Comparison of ENCODE assay signal across 13 mouse cellular contexts in genomic region chr6:38351930-38352329, GRCm38 (mm10). TPM values are rescaled to one million over a fixed set of nuclear protein-coding genes. Genes with fewer than 3 reads are reported as not detected.
DNase-seq lines count a peak whose midpoint lies in the region; ATAC-seq and TF ChIP-seq lines count a peak whose summit lies in the region.
"Had no signal": no experiment of that assay in that cellular context is flagged by ENCODE, and none has a peak within 500 bp of the region (broad histone marks: within the 10 kb centered on the region; RNA-seq: fewer than 3 reads in every experiment).

No protein-coding gene starts in this region.

- intact Hi-C loops in heart, adult 2 months (cut with DNase I): loop anchor here (10.0 kb wide), 1 partner anchor 183 kb away; the partner anchor contains the start of gene Fmc1

- H3K36me3 ChIP-seq in heart, adult 2 months (ENCODE audit: control insufficient read depth, insufficient read depth, low read length): 0 out of 2 replicates have a peak, but pooled peaks cover 2% of the 10 kb centered on the region
- peaks cover 16% of the 10 kb centered on the region for H3K36me3 ChIP-seq in myocyte (ENCODE audit: control insufficient read depth, insufficient read depth)
- no peaks in the 10 kb centered on the region for H3K36me3 ChIP-seq in kidney, embryonic 14.5 days (ENCODE audit: control insufficient read depth, insufficient read depth, low read length)
- H3K36me3 ChIP-seq: limb, embryonic 10.5 days; midbrain, embryonic 13.5 days; neural tube, embryonic 15.5 days had no signal

- H3K27ac ChIP-seq in heart, adult 2 months: peak overlapping the region; percentile 1; the same call in 1 of the 2 replicates
- no peak overlapping the region for H3K27ac ChIP-seq in kidney, embryonic 14.5 days (ENCODE audit: low read depth, low read length)
- H3K27ac ChIP-seq: hindbrain, postnatal 0 days; limb, embryonic 10.5 days; midbrain, embryonic 13.5 days; neural tube, embryonic 15.5 days had no signal

- peak overlapping the region; percentile 27 for H3K4me3 ChIP-seq in heart, adult 2 months
- H3K4me3 ChIP-seq in myocyte: peak overlapping the region; percentile 100
- H3K4me3 ChIP-seq in kidney, embryonic 14.5 days (ENCODE audit: low read length): no peak overlapping the region
- H3K4me3 ChIP-seq: limb, embryonic 10.5 days; midbrain, embryonic 13.5 days; neural tube, embryonic 15.5 days had no signal

- H3K9ac ChIP-seq in heart, adult 2 months (ENCODE audit: low read depth, low read length): no peak overlapping the region
- H3K9ac ChIP-seq in kidney, embryonic 14.5 days (ENCODE audit: low read depth, low read length): no peak overlapping the region
- H3K9ac ChIP-seq: midbrain, embryonic 13.5 days; neural tube, embryonic 15.5 days had no signal

- no peak for ATAC-seq in kidney, embryonic 14.5 days (ENCODE audit: low FRiP score, low TSS enrichment)
- ATAC-seq: hindbrain, postnatal 0 days; midbrain, embryonic 13.5 days had no signal

- peak overlapping the region; percentile 79 for H3K4me2 ChIP-seq in myocyte (ENCODE audit: low read depth)
- no peak overlapping the region for H3K4me2 ChIP-seq in kidney, embryonic 14.5 days (replicated peaks; ENCODE audit: low read depth, low read length)
- H3K4me2 ChIP-seq: midbrain, embryonic 13.5 days; neural tube, embryonic 15.5 days had no signal

- TF ChIP-seq CTCF in heart, adult 2 months (IDR thresholded peaks at IDR 0.05): no peak

- H3K27me3 ChIP-seq in heart, adult 2 months (ENCODE audit: control insufficient read depth, insufficient read depth, low read length): no peaks in the 10 kb centered on the region
- no peaks in the 10 kb centered on the region for H3K27me3 ChIP-seq in myocyte (ENCODE audit: control insufficient read depth, insufficient read depth, insufficient read length)
- H3K27me3 ChIP-seq in kidney, embryonic 14.5 days (ENCODE audit: control insufficient read depth, insufficient read depth, low read length): peaks cover 58% of the 10 kb centered on the region

- no peak for DNase-seq in heart, adult 2 months
- DNase-seq in heart, postnatal 4 days: no peak
- DNase-seq in lung, postnatal 25 days (ENCODE audit: low spot score): peak; percentile 42
- DNase-seq in lung, adult 18-20 months: no peak
- DNase-seq in induced T-regulatory cell, adult 2 months (ENCODE audit: low read depth): peak; percentile 80
- no peak for DNase-seq in T-cell, adult 2 months (ENCODE audit: low spot score)
- DNase-seq: spleen, adult 18-20 months had no signal

- 51% methylated on average over 4 of the region's 4 CpGs for WGBS in heart, adult 2 months
- 58% methylated on average over 4 of the region's 4 CpGs for WGBS in kidney, embryonic 14.5 days

- H3K9me3 ChIP-seq in kidney, embryonic 14.5 days (ENCODE audit: control insufficient read depth, low read length): no peaks in the 10 kb centered on the region
- H3K9me3 ChIP-seq: limb, embryonic 10.5 days; midbrain, embryonic 13.5 days; neural tube, embryonic 15.5 days had no signal

- no peak for TF ChIP-seq POLR2A in heart, adult 2 months (IDR thresholded peaks at IDR 0.05; ENCODE audit: insufficient read depth, low read depth, low read length)
- no peak for TF ChIP-seq POLR2A in myocyte (IDR thresholded peaks at IDR 0.05; ENCODE audit: insufficient read length, low read depth)

- H3K4me1 ChIP-seq in heart, adult 2 months (ENCODE audit: control insufficient read depth, insufficient read depth, low read length): peaks cover 6% of the 10 kb centered on the region
- no peaks in the 10 kb centered on the region; the same call in 1 of the 2 replicates for H3K4me1 ChIP-seq in kidney, embryonic 14.5 days (ENCODE audit: control insufficient read depth, insufficient read depth, low read length)

- no peak for TF ChIP-seq EP300 in heart, adult 2 months (IDR thresholded peaks at IDR 0.05; ENCODE audit: insufficient read depth, low read depth, low read length)

- H3K79me2 ChIP-seq in heart, adult 2 months (replicated peaks; ENCODE audit: control insufficient read depth, insufficient read depth, low read length): 0 out of 2 replicates have a peak, but pooled peaks cover 3% of the 10 kb centered on the region
- peaks cover 69% of the 10 kb centered on the region for H3K79me2 ChIP-seq in myocyte (ENCODE audit: control insufficient read depth, insufficient read depth)

- no peak overlapping the region for H3ac ChIP-seq in myocyte (ENCODE audit: control insufficient read depth, insufficient read length)

TF ChIP-seq in myocyte, 11 proteins besides CTCF, POLR2A, EP300 and RAD21:
- TF ChIP-seq MYOG (IDR thresholded peaks at IDR 0.05; ENCODE audit: control insufficient read depth in 1 of 3, insufficient read depth in 1 of 3, insufficient read length in 2 of 3, low read depth in 2 of 3) (no peak), CEBPB (IDR thresholded peaks at IDR 0.05; ENCODE audit: insufficient read depth, poor library complexity, severe bottlenecking) (peak; percentile 97)

RNA-seq across cellular contexts. Expression of gene Zc3hav1, which starts 2.5 kb away (rescaled TPM):
- 10 to 100 TPM; 13.9 to 14.6 TPM for total RNA-seq in heart, adult 2 months (2021)
- 7.9 and 11.2 TPM in 2 replicates for polyA plus RNA-seq in heart, adult 2 months (2012; rRNA removed)
- total RNA-seq in heart, postnatal 4 days (2021): 10 to 100 TPM; 20.5 to 21.6 TPM
- polyA plus RNA-seq in myocyte (2012; fragmentation: generic; extraction: Trizol): 45.0 TPM
- polyA plus RNA-seq in kidney, embryonic 14.5 days (2014; fragmentation: Nextera tagmentation; extraction: Ambion mirVana): 2.1 and 3.4 TPM in 2 replicates

RNA-seq across cellular contexts. Expression of gene Ttc26, which starts 29.3 kb away (rescaled TPM):
- 1 to 10 TPM; 1.7 to 1.9 TPM for total RNA-seq in heart, adult 2 months (2021)
- 0.66 and 1.3 TPM in 2 replicates for polyA plus RNA-seq in heart, adult 2 months (2012; rRNA removed)
- 1 to 10 TPM; 2.8 to 4.1 TPM for total RNA-seq in heart, postnatal 4 days (2021)
- 2.3 TPM for polyA plus RNA-seq in myocyte (2012; fragmentation: generic; extraction: Trizol)
- polyA plus RNA-seq in kidney, embryonic 14.5 days (2014; fragmentation: Nextera tagmentation; extraction: Ambion mirVana): 5.1 and 10.9 TPM in 2 replicates

RNA-seq across cellular contexts. Expression of gene Zc3hav1l, which starts 52.9 kb away (rescaled TPM):
- 1 to 10 TPM; 1.0 to 1.6 TPM for total RNA-seq in heart, adult 2 months (2021)
- 1.5 and 3.8 TPM in 2 replicates for polyA plus RNA-seq in heart, adult 2 months (2012; rRNA removed)
- total RNA-seq in heart, postnatal 4 days (2021): 10 to 100 TPM; 10.2 to 10.4 TPM
- polyA plus RNA-seq in myocyte (2012; fragmentation: generic; extraction: Trizol): 0.92 TPM
- 10.9 and 14.9 TPM in 2 replicates for polyA plus RNA-seq in kidney, embryonic 14.5 days (2014; fragmentation: Nextera tagmentation; extraction: Ambion mirVana)

Comparison
In these comparisons a context has a peak if more than half of its experiments do, and no peak if none do; other contexts are left out.
1. DNase-seq: peak in lung, postnatal 25 days (single experiment) and induced T-regulatory cell, adult 2 months (single experiment); none in heart, adult 2 months (0 of 2), heart, postnatal 4 days (single experiment), lung, adult 18-20 months (0 of 2) and T-cell, adult 2 months (single experiment).